Mouse (Mus musculus): ENCODE measurements around the gene Gabrb3. TPM values are rescaled to one million over a fixed set of nuclear protein-coding genes. Genes with fewer than 3 reads are reported as not detected.

Gabrb3 gene
- polyA plus RNA-seq, 1 experiment from 2014 or later: 0.06 TPM

DNA sequence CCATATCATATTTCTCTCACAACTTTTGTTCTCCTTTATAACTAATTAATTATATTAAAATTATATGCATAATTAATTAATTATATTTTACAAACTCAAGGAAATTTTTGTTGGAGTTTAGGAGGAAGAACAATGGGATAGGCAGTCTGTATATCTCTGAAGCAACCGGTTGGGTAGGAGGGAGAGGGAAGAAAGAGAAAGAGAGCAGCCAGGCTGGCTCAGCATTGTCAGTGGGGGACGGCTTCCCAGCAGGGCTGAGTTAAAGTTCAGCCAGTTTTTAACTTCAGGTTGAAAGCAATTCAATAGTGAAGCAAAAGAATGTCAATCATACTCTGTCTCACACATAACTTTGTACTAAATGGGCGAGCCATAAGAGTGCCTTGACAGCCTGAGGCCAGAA, 199.2 kb downstream of the Gabrb3 start:
- WGBS: 45% methylated on average over 3 of the region's 3 CpGs
- no peaks in the 10 kb centered on the region for H3K9me3 ChIP-seq (ENCODE audit: low read length)
- H3K4me1 ChIP-seq (ENCODE audit: insufficient read depth, low read depth, low read length): no peaks in the 10 kb centered on the region
- TF ChIP-seq CTCF (IDR thresholded peaks at IDR 0.05) (no peak), EP300 (IDR thresholded peaks at IDR 0.05) (no peak)
- no peak overlapping the region for H3K4me3 ChIP-seq (ENCODE audit: low read depth, low read length)
- no peaks in the 10 kb centered on the region for H3K27me3 ChIP-seq (replicated peaks; ENCODE audit: insufficient read depth, low read length)
- no peaks in the 10 kb centered on the region for H3K36me3 ChIP-seq (ENCODE audit: insufficient read depth, low read length)
- H3K4me2 ChIP-seq (replicated peaks; ENCODE audit: low read depth, low read length): no peak overlapping the region
- no peak overlapping the region for H3K9ac ChIP-seq (replicated peaks; ENCODE audit: low read depth)
- no peak for ATAC-seq
- H3K27ac ChIP-seq (ENCODE audit: low read length): no peak overlapping the region
- no peak for DNase-seq (ENCODE audit: low spot score)

DNA sequence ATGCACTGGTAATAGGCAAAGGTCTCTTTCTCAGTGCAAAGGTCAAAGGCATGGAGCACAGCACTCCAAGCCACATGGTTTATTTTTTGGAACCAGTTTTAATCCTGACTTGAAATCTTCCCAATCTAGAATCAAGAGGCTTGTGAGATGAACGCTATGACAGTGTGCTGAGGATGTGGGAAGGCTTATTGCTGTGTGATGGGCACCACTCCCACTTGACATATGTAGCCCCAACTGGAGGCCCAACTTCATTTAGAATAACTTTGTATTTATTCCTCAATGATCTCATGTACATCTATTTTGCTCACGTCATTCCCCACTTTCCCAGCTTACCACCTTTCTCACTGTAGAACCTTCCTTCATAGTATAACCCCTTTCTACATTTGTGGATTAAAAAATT, 200.5 kb downstream of the Gabrb3 start:
- Histone ChIP-seq H3K36me3 (ENCODE audit: insufficient read depth, low read length) (no peaks in the 10 kb centered on the region), H3K4me2 (replicated peaks; ENCODE audit: low read depth, low read length) (no peak overlapping the region), H3K4me3 (ENCODE audit: low read depth, low read length) (no peak overlapping the region), H3K27me3 (replicated peaks; ENCODE audit: insufficient read depth, low read length) (no peaks in the 10 kb centered on the region), H3K27ac (ENCODE audit: low read length) (no peak overlapping the region), H3K9me3 (ENCODE audit: low read length) (no peaks in the 10 kb centered on the region), H3K4me1 (ENCODE audit: insufficient read depth, low read depth, low read length) (no peaks in the 10 kb centered on the region), H3K9ac (replicated peaks; ENCODE audit: low read depth) (no peak overlapping the region)
- no peak for DNase-seq (ENCODE audit: low spot score)
- TF ChIP-seq EP300 (IDR thresholded peaks at IDR 0.05): no peak
- TF ChIP-seq CTCF (IDR thresholded peaks at IDR 0.05): no peak
- 84% methylated on average over 2 of the region's 2 CpGs for WGBS
- ATAC-seq: no peak

DNA sequence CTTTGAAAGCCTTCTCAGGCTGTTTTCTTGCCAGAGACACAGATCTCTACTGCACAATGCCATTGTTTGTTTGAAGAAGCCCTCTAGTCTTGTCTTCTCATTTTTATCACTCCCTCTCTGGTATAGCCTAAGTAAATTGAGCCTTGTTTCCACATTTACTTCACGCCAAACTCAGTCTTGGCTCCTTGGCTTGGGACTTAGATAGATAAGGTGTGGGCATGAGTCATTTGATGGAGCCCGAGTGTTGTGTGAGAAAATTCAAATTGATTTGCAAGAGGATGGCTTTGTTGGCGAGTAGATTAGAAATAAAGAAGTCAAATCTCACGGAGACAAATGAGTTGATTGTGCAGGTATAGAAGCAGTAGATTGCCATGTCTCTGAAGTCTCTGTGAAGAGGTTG, 204.2 kb downstream of the Gabrb3 start:
- Histone ChIP-seq H3K4me2 (replicated peaks; ENCODE audit: low read depth, low read length) (no peak overlapping the region), H3K4me1 (ENCODE audit: insufficient read depth, low read depth, low read length) (no peaks in the 10 kb centered on the region), H3K27me3 (replicated peaks; ENCODE audit: insufficient read depth, low read length) (no peaks in the 10 kb centered on the region), H3K4me3 (ENCODE audit: low read depth, low read length) (no peak overlapping the region), H3K9ac (replicated peaks; ENCODE audit: low read depth) (no peak overlapping the region), H3K27ac (ENCODE audit: low read length) (no peak overlapping the region), H3K36me3 (ENCODE audit: insufficient read depth, low read length) (no peaks in the 10 kb centered on the region), H3K9me3 (ENCODE audit: low read length) (no peaks in the 10 kb centered on the region)
- DNase-seq (ENCODE audit: low spot score) (no peak), ATAC-seq (no peak)
- no peak for TF ChIP-seq CTCF (IDR thresholded peaks at IDR 0.05)
- WGBS: 43% methylated on average over 4 of the region's 4 CpGs

- Histone ChIP-seq H3K9ac (replicated peaks; ENCODE audit: low read depth) (no peak overlapping the region), H3K27me3 (replicated peaks; ENCODE audit: insufficient read depth, low read length) (no peaks in the 10 kb centered on the region), H3K27ac (ENCODE audit: low read length) (no peak overlapping the region), H3K36me3 (ENCODE audit: insufficient read depth, low read length) (no peaks in the 10 kb centered on the region), H3K4me2 (replicated peaks; ENCODE audit: low read depth, low read length) (no peak overlapping the region), H3K4me1 (ENCODE audit: insufficient read depth, low read depth, low read length) (no peaks in the 10 kb centered on the region), H3K9me3 (ENCODE audit: low read length) (no peaks in the 10 kb centered on the region), H3K4me3 (ENCODE audit: low read depth, low read length) (no peak overlapping the region)
- ATAC-seq (no peak), DNase-seq (ENCODE audit: low spot score) (no peak)
- TF ChIP-seq EP300 (IDR thresholded peaks at IDR 0.05): no peak
- TF ChIP-seq CTCF (IDR thresholded peaks at IDR 0.05): no peak
- WGBS: 55% methylated on average over 4 of the region's 4 CpGs
These were observed 215.5 kb downstream of the Gabrb3 start for GRCm38 (mm10) chr7:57635026-57635425.

GRCm38 (mm10) chr7:57635687-57636086, 216.2 kb downstream of the Gabrb3 start:
- no peaks in the 10 kb centered on the region for H3K27me3 ChIP-seq (replicated peaks; ENCODE audit: insufficient read depth, low read length)
- H3K4me2 ChIP-seq (replicated peaks; ENCODE audit: low read depth, low read length): no peak overlapping the region
- ATAC-seq: no peak
- no peak overlapping the region for H3K27ac ChIP-seq (ENCODE audit: low read length)
- H3K36me3 ChIP-seq (ENCODE audit: insufficient read depth, low read length): no peaks in the 10 kb centered on the region
- no peak overlapping the region for H3K9ac ChIP-seq (replicated peaks; ENCODE audit: low read depth)
- TF ChIP-seq EP300 (IDR thresholded peaks at IDR 0.05) (no peak), CTCF (IDR thresholded peaks at IDR 0.05) (no peak)
- WGBS: 57% methylated on average over 4 of the region's 4 CpGs
- H3K4me3 ChIP-seq (ENCODE audit: low read depth, low read length): no peak overlapping the region
- no peaks in the 10 kb centered on the region for H3K9me3 ChIP-seq (ENCODE audit: low read length)
- H3K4me1 ChIP-seq (ENCODE audit: insufficient read depth, low read depth, low read length): no peaks in the 10 kb centered on the region
- no peak for DNase-seq (ENCODE audit: low spot score)

GRCm38 (mm10) chr7:57640796-57641195, 221.3 kb downstream of the Gabrb3 start:
- ATAC-seq: no peak
- Histone ChIP-seq H3K4me2 (replicated peaks; ENCODE audit: low read depth, low read length) (no peak overlapping the region), H3K9ac (replicated peaks; ENCODE audit: low read depth) (no peak overlapping the region), H3K9me3 (ENCODE audit: low read length) (no peaks in the 10 kb centered on the region), H3K27me3 (replicated peaks; ENCODE audit: insufficient read depth, low read length) (no peaks in the 10 kb centered on the region), H3K36me3 (ENCODE audit: insufficient read depth, low read length) (no peaks in the 10 kb centered on the region), H3K27ac (ENCODE audit: low read length) (no peak overlapping the region), H3K4me3 (ENCODE audit: low read depth, low read length) (no peak overlapping the region), H3K4me1 (ENCODE audit: insufficient read depth, low read depth, low read length) (no peaks in the 10 kb centered on the region)
- 43% methylated on average over 1 of the region's 1 CpGs for WGBS
- no peak for DNase-seq (ENCODE audit: low spot score)
- TF ChIP-seq EP300 (IDR thresholded peaks at IDR 0.05) (no peak), CTCF (IDR thresholded peaks at IDR 0.05) (no peak)

GRCm38 (mm10) chr7:57647345-57647744, 227.9 kb downstream of the Gabrb3 start:
- Histone ChIP-seq H3K9ac (replicated peaks; ENCODE audit: low read depth) (no peak overlapping the region), H3K4me3 (ENCODE audit: low read depth, low read length) (no peak overlapping the region), H3K36me3 (ENCODE audit: insufficient read depth, low read length) (no peaks in the 10 kb centered on the region), H3K4me2 (replicated peaks; ENCODE audit: low read depth, low read length) (no peak overlapping the region), H3K4me1 (ENCODE audit: insufficient read depth, low read depth, low read length) (no peaks in the 10 kb centered on the region), H3K9me3 (ENCODE audit: low read length) (no peaks in the 10 kb centered on the region), H3K27ac (ENCODE audit: low read length) (no peak overlapping the region), H3K27me3 (replicated peaks; ENCODE audit: insufficient read depth, low read length) (no peaks in the 10 kb centered on the region)
- ATAC-seq: no peak
- TF ChIP-seq EP300 (IDR thresholded peaks at IDR 0.05) (no peak), CTCF (IDR thresholded peaks at IDR 0.05) (no peak)
- DNase-seq (ENCODE audit: low spot score): no peak
- 68% methylated on average over 2 of the region's 2 CpGs for WGBS

Data from lung, postnatal 0 days (tissue).